Mouse (Mus musculus): ENCODE measurements around the gene Negr1. TPM values are rescaled to one million over a fixed set of nuclear protein-coding genes. Genes with fewer than 3 reads are reported as not detected.

Negr1 gene
- total and polyA plus RNA-seq, 3 experiments, result not detected

DNA sequence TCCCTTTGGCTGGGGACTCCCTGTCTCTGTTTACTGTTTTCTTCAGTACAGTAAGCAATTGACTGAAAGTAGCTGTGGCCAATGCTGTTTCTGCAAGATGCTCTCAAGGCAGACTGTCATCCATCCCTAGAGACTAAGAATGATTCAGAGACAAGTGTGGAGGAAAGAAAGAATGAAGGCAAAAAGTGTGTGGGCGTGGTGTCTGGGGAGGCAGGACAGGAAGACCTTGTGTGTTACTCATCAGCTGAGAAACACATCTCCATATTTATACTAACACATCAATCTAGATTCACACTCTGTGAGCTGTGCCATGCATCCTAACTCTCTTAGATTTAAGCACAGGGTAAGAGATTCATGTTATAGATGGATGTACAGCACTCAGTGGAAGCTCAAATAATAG is 431.2 kb downstream of the Negr1 start:
- in situ Hi-C loops (cut with MboI; ENCODE audit: low pct_ligation_motif_present, low pct_unique_long_range_greater_than_20kb, low sequenced_read_pairs) (no loop called here), dilution Hi-C loops (cut with MboI; ENCODE audit: extremely low pct_ligation_motif_present, extremely low pct_unique_long_range_greater_than_20kb, low sequenced_read_pairs) (no loop called here)
- Histone ChIP-seq H3K9me3 (replicated peaks; ENCODE audit: low read length) (no peaks in the 10 kb centered on the region), H3K4me1 (ENCODE audit: control insufficient read depth in 1 of 2, insufficient read depth in 2 of 2) (0 out of 4 replicates have a peak, but pooled peaks cover 0 to 2% of the 10 kb centered on the region in 2 experiments), H3K4me3 (replicated peaks in 1 of 3; ENCODE audit: low read depth in 2 of 3, low read length in 2 of 3, poor library complexity in 1 of 3) (no peak overlapping the region), H3K36me3 (replicated peaks in 1 of 2; ENCODE audit: control insufficient read depth in 1 of 2, insufficient read depth in 1 of 2, low read length in 1 of 2) (no peaks in the 10 kb centered on the region), H3K9ac (ENCODE audit: insufficient read depth, low read depth) (no peak overlapping the region), H3K27ac (ENCODE audit: insufficient read depth, low read depth) (no peak overlapping the region), H3K27me3 (replicated peaks) (no peaks in the 10 kb centered on the region), H3K4me2 (ENCODE audit: insufficient read depth, low read depth, poor library complexity, severe bottlenecking) (no peak overlapping the region), H3K79me2 (replicated peaks; ENCODE audit: control insufficient read depth, extremely low read depth, insufficient read depth, poor library complexity, severe bottlenecking) (no peaks in the 10 kb centered on the region)
- TF ChIP-seq TCF12 (IDR thresholded peaks at IDR 0.05; ENCODE audit: low read depth, low read length), result no peak
- TF ChIP-seq ZC3H11A (IDR thresholded peaks at IDR 0.05; ENCODE audit: low read depth, low read length), result no peak
- no peak for TF ChIP-seq POLR2AphosphoS2 (IDR thresholded peaks at IDR 0.05; ENCODE audit: low read depth, low read length)
- no peak for TF ChIP-seq ZNF384 (IDR thresholded peaks at IDR 0.05; ENCODE audit: low read depth, low read length)
- TF ChIP-seq UBTF (IDR thresholded peaks at IDR 0.05; ENCODE audit: low read depth, low read length), result no peak
- no peak for TF ChIP-seq ELF1 (IDR thresholded peaks at IDR 0.05; ENCODE audit: low read depth, low read length)
- TF ChIP-seq MAFK (IDR thresholded peaks at IDR 0.05; ENCODE audit: insufficient replicate concordance, low read length), result no peak
- no peak for TF ChIP-seq SIN3A (IDR thresholded peaks at IDR 0.05; ENCODE audit: low read length)
- no peak for TF ChIP-seq JUN (IDR thresholded peaks at IDR 0.05; ENCODE audit: insufficient read depth, low read depth, low read length)
- TF ChIP-seq CHD1 (IDR thresholded peaks at IDR 0.05; ENCODE audit: low read depth, low read length), result no peak
- TF ChIP-seq MYC (IDR thresholded peaks at IDR 0.05; ENCODE audit: low read depth, low read length), result no peak
- TF ChIP-seq POLR2A (IDR thresholded peaks at IDR 0.05; ENCODE audit: low read depth, low read length), result no peak
- no peak for TF ChIP-seq NRF1 (IDR thresholded peaks at IDR 0.05; ENCODE audit: low read depth, low read length)
- no peak for TF ChIP-seq JUND (conservative IDR thresholded peaks at IDR 0.05; ENCODE audit: low read depth, low read length)
- no peak for DNase-seq (ENCODE audit: extremely low read depth)

DNA sequence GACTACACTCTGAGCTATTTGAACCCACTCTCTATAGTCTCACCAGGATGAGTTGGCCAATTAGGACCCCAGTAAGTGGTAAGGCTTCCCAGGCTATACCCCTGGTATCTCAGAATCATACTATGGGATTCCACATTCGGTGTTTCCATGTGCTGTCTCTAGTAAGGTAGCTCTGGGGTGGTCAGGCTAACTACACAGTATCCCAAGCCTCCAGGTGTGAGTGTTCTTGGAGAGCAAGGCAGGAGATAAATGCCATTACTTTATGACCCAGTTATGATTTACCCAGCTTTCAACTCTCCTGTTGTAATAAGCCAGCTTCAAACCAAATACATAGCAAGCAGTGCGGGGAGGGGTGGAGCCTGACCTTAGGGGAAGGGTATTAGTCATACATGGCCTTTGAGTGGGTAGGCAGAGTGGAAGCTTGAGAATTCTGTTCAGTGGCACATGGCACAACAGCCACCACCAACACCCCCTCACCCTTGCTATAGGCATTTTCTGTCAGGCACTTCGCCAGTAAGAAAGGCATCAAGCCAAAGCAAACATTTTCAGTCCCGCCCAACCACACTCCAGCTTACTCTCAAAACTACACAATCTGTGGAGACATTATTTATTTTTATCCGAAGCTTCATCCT is 437.7 kb downstream of the Negr1 start:
- H3K36me3 ChIP-seq (replicated peaks in 1 of 2; ENCODE audit: control insufficient read depth in 1 of 2, insufficient read depth in 1 of 2, low read length in 1 of 2), result no peaks in the 10 kb centered on the region
- H3K9ac ChIP-seq (ENCODE audit: insufficient read depth, low read depth), result no peak overlapping the region
- H3K4me3 ChIP-seq (replicated peaks in 1 of 3; ENCODE audit: low read depth in 2 of 3, low read length in 2 of 3, poor library complexity in 1 of 3), result no peak overlapping the region
- in situ Hi-C loops (cut with MboI; ENCODE audit: low pct_ligation_motif_present, low pct_unique_long_range_greater_than_20kb, low sequenced_read_pairs) (no loop called here), dilution Hi-C loops (cut with MboI; ENCODE audit: extremely low pct_ligation_motif_present, extremely low pct_unique_long_range_greater_than_20kb, low sequenced_read_pairs) (no loop called here)
- TF ChIP-seq NRF1 (IDR thresholded peaks at IDR 0.05; ENCODE audit: low read depth, low read length) (no peak), TCF12 (IDR thresholded peaks at IDR 0.05; ENCODE audit: low read depth, low read length) (no peak), NELFE (IDR thresholded peaks at IDR 0.05; ENCODE audit: low read depth, low read length) (no peak), TBP (conservative IDR thresholded peaks at IDR 0.05; ENCODE audit: low read depth, low read length) (no peak), BHLHE40 (IDR thresholded peaks at IDR 0.05; ENCODE audit: low read depth, low read length) (no peak), USF1 (IDR thresholded peaks at IDR 0.05; ENCODE audit: low read depth, low read length) (no peak), MAX (IDR thresholded peaks at IDR 0.05; ENCODE audit: low read length) (no peak), POLR2AphosphoS2 (IDR thresholded peaks at IDR 0.05; ENCODE audit: low read depth, low read length) (no peak), PAX5 (IDR thresholded peaks at IDR 0.05; ENCODE audit: low read length) (no peak), JUND (conservative IDR thresholded peaks at IDR 0.05; ENCODE audit: low read depth, low read length) (no peak), ZMIZ1 (IDR thresholded peaks at IDR 0.05; ENCODE audit: low read depth, low read length) (no peak), SMC3 (IDR thresholded peaks at IDR 0.05; ENCODE audit: low read depth, low read length) (no peak), ZC3H11A (IDR thresholded peaks at IDR 0.05; ENCODE audit: low read depth, low read length) (no peak), GABPA (IDR thresholded peaks at IDR 0.05; ENCODE audit: insufficient replicate concordance, low read depth, low read length) (no peak), KAT2A (IDR thresholded peaks at IDR 0.05; ENCODE audit: insufficient replicate concordance, low read length) (no peak), CTCF (conservative IDR thresholded peaks at IDR 0.05 in 1 of 2, IDR thresholded peaks at IDR 0.05 in 1 of 2; ENCODE audit: low read depth in 2 of 2, low read length in 2 of 2) (no peak)
- no peaks in the 10 kb centered on the region for H3K27me3 ChIP-seq (replicated peaks)
- no peaks in the 10 kb centered on the region for H3K79me2 ChIP-seq (replicated peaks; ENCODE audit: control insufficient read depth, extremely low read depth, insufficient read depth, poor library complexity, severe bottlenecking)
- DNase-seq (ENCODE audit: extremely low read depth), result no peak
- H3K4me1 ChIP-seq (ENCODE audit: control insufficient read depth in 1 of 2, insufficient read depth in 2 of 2), result no peaks in the 10 kb centered on the region
- no peak overlapping the region for H3K4me2 ChIP-seq (ENCODE audit: insufficient read depth, low read depth, poor library complexity, severe bottlenecking)
- H3K27ac ChIP-seq (ENCODE audit: insufficient read depth, low read depth), result no peak overlapping the region
- H3K9me3 ChIP-seq (replicated peaks; ENCODE audit: low read length), result peaks cover 2% of the 10 kb centered on the region
